Mouse (Mus musculus) adrenal gland, adult 18-20 months (tissue): Measurements from ENCODE around the gene Mpp6. TPM values are rescaled to one million over a fixed set of nuclear protein-coding genes. Genes with fewer than 3 reads are reported as not detected.

ENCODE experiments used
- DNase-seq, 2 experiments: peaks; one replicate each; pipeline ENCODE4 v3.0.0; 2021 to 2022; ENCODE audit warnings: low spot score in 2 of 2
- total RNA-seq, 2 experiments: library from RNA; stranded (reverse); gene quantifications; 1 replicate in 1 of 2; 2 replicates in 1 of 2; pipeline ENCODE4 v1.2.3; 2021

Gene Mpp6
- total RNA-seq, 2 experiments from 2014 or later, result 26.5 to 30.8 TPM

- no peak for DNase-seq
Measured at GRCm38 (mm10) chr6:50146158-50146557, 36.1 kb downstream of the Mpp6 start.

- no peak for DNase-seq
Measured at GRCm38 (mm10) chr6:50149378-50149777, 39.3 kb downstream of the Mpp6 start.

GRCm38 (mm10) chr6:50159842-50160241 is 49.8 kb downstream of the Mpp6 start:
- no peak for DNase-seq

GRCm38 (mm10) chr6:50163013-50163412 is 53.0 kb downstream of the Mpp6 start:
- DNase-seq, result no peak

- DNase-seq, result no peak
Measured at GRCm38 (mm10) chr6:50168821-50169220, 58.8 kb downstream of the Mpp6 start.

GRCm38 (mm10) chr6:50169771-50170170 is 59.7 kb downstream of the Mpp6 start:
- no peak for DNase-seq

GRCm38 (mm10) chr6:50175736-50176135 is 65.7 kb downstream of the Mpp6 start:
- DNase-seq, result no peak

GRCm38 (mm10) chr6:50180189-50180588 is 70.1 kb downstream of the Mpp6 start:
- DNase-seq, result no peak

GRCm38 (mm10) chr6:50187955-50188354 is 77.9 kb downstream of the Mpp6 start:
- DNase-seq, result no peak

- DNase-seq, result no peak
Measured at GRCm38 (mm10) chr6:50189376-50189775, 79.3 kb downstream of the Mpp6 start.

- DNase-seq, result no peak
Measured at GRCm38 (mm10) chr6:50191605-50192004, 81.6 kb downstream of the Mpp6 start.

GRCm38 (mm10) chr6:50192169-50192568 is 82.1 kb downstream of the Mpp6 start:
- no peak for DNase-seq

- DNase-seq, result no peak
Measured at GRCm38 (mm10) chr6:50192822-50193221, 82.8 kb downstream of the Mpp6 start.

- no peak for DNase-seq
Measured at GRCm38 (mm10) chr6:50193851-50194250, 83.8 kb downstream of the Mpp6 start.

GRCm38 (mm10) chr6:50204356-50204755 is 94.3 kb downstream of the Mpp6 start:
- no peak for DNase-seq

GRCm38 (mm10) chr6:50205093-50205492 is 95.1 kb downstream of the Mpp6 start:
- DNase-seq, result no peak

- no peak for DNase-seq
Measured at GRCm38 (mm10) chr6:50214711-50215372, 104.8 kb downstream of the Mpp6 start.

- no peak for DNase-seq
Measured at GRCm38 (mm10) chr6:50215373-50215745, 105.3 kb downstream of the Mpp6 start.

GRCm38 (mm10) chr6:50215986-50216385 is 105.9 kb downstream of the Mpp6 start:
- no peak for DNase-seq

- DNase-seq, result no peak
Measured at GRCm38 (mm10) chr6:50218628-50219027, 108.6 kb downstream of the Mpp6 start.

GRCm38 (mm10) chr6:50219066-50219465 is 109.0 kb downstream of the Mpp6 start:
- DNase-seq, result no peak

GRCm38 (mm10) chr6:50220863-50221262 is 110.8 kb downstream of the Mpp6 start:
- DNase-seq, result peak; percentile 29 to 59

GRCm38 (mm10) chr6:50222351-50222750 is 112.3 kb downstream of the Mpp6 start:
- DNase-seq, result no peak
